Mouse (Mus musculus) bone marrow macrophage, adult 2 months (primary cell): ENCODE measurements around the gene Ate1.

Source experiments
- CTCF ChIP-seq: IDR thresholded peaks from 2 replicates; pipeline ENCODE4 v1.5.1; 2012; ENCODE audit warnings: low read depth, mild to moderate bottlenecking, low read length, moderate library complexity
- POLR2A ChIP-seq: IDR thresholded peaks from 2 replicates; pipeline ENCODE4 v1.6.1; 2012; ENCODE audit warnings: mild to moderate bottlenecking, low read depth, low read length, borderline replicate concordance

GRCm38 (mm10) chr7:130386308-130386707 lies 133.9 kb downstream of the Ate1 start:
- no peak for TF ChIP-seq POLR2A
- no peak for TF ChIP-seq CTCF
